Mouse (Mus musculus) heart, postnatal 36 days (tissue): Measurements from ENCODE around the gene H2-K1. TPM values are rescaled to one million over a fixed set of nuclear protein-coding genes. Genes with fewer than 3 reads are reported as not detected.
"Not testable (repeated sequence)": the region's sequence is repeated elsewhere in the genome, so short reads cannot be mapped to it uniquely, and the experiment has no call there.

ENCODE experiments used
- DNase-seq, 2 experiments: peaks; one replicate each; pipeline ENCODE4 v3.0.0; 2021 to 2022
- intact Hi-C: fragments of 180-260 bp; cut with DNase I; formaldehyde crosslinking; loops from one replicate; pipeline ENCODE4 v1.15.1; 2025
- total RNA-seq, 2 experiments: library from RNA; stranded (reverse); gene quantifications; 2 replicates each; pipeline ENCODE4 v1.2.3; 2021

Gene H2-K1
- total RNA-seq, 2 experiments from 2014 or later = 79.0 to 116 TPM

DNA sequence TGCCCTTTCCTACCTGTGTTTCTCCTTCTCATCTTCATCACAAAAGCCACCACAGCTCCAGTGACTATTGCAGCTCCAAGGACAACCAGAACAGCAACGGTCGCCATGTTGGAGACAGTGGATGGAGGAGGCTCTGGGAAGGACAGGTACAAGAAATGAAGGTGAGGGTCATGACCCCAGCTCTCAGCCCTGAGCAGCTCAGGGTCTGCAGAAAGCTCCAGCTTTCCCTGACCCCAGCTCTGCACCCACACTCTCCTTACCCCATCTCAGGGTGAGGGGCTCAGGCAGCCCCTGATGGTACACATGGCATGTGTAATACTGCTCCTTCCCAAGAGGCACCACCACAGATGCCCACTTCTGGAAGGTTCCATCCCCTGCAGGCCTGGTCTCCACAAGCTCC lies 3.1 kb downstream of the H2-K1 start:
- intact Hi-C loops = loop anchor here (5.0 kb wide), 1 partner anchor 895 kb away; no protein-coding TSS in a partner anchor
- DNase-seq = not testable (repeated sequence)

DNA sequence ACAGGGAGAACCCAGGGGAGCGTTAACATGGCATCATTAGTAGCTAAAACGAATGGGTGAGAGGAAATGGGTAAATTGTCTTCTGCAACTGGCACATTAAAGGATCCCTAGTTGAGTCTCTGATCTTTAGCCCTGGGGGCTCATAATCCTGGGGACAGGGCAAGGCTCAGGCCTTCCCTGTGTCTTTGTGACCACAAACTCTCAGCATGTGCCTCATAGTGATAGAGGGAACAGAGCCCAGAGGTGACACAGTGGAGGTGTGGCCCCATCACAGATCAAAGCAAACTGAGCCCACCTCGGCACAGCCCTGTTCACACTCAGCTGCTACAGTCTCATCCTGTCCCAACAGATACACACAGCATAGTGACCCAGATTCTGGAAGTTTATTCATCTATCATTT lies 4.5 kb downstream of the H2-K1 start:
- DNase-seq = no peak
- intact Hi-C loops = loop anchor here (5.0 kb wide), 1 partner anchor 897 kb away; no protein-coding TSS in a partner anchor

DNA sequence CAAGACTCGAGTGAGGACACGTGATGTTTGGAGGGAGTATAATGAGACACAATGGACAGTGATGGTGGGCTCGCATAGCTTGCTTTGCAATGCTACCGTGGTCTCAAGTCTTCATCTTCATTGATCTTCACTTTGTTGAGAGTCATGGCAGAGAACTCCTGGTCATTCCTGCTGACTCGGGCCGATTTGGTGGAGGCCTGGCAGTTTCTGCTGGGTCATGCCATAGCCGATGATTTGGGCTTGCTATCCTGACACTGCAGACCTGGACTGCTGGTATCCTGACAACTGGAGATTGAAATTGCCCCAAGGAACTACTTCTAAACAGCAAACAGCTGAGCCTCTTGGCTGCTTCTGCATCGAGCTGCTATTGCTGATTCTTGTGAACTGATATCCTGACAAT lies 5.2 kb downstream of the H2-K1 start:
- no peak for DNase-seq
- intact Hi-C loops = loop anchor here (1.0 to 5.0 kb wide), 2 partner anchors 897 to 1275 kb away; no protein-coding TSS in a partner anchor

- peak; percentile 57 to 64 for DNase-seq
- intact Hi-C loops = no loop called here
Measured at GRCm38 (mm10) chr17:33991788-33992664, 8.1 kb downstream of the H2-K1 start.

DNA sequence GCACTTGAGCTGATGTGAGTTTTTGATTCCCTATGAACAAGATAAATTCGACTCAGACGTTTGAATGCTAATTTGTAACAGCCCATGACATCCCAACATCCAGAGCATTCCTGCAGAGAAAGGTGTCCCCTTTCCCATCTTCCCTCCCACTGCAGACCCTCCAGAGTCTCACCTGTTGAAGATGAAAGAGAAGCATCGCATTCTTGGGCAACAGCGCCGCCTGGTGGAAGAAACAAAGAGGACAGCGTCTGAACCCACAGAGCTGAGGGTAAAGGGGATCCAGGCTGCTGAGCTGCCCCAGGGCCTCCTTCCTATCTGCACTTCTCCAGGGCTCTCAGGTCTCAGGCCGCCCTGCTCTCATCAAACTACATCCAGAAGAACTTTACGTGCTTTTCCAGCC lies 18.0 kb downstream of the H2-K1 start:
- peak; percentile 76 to 83 for DNase-seq
- intact Hi-C loops = loop anchor here (1.0 kb wide), 1 partner anchor 14 kb away; no protein-coding TSS in a partner anchor

DNA sequence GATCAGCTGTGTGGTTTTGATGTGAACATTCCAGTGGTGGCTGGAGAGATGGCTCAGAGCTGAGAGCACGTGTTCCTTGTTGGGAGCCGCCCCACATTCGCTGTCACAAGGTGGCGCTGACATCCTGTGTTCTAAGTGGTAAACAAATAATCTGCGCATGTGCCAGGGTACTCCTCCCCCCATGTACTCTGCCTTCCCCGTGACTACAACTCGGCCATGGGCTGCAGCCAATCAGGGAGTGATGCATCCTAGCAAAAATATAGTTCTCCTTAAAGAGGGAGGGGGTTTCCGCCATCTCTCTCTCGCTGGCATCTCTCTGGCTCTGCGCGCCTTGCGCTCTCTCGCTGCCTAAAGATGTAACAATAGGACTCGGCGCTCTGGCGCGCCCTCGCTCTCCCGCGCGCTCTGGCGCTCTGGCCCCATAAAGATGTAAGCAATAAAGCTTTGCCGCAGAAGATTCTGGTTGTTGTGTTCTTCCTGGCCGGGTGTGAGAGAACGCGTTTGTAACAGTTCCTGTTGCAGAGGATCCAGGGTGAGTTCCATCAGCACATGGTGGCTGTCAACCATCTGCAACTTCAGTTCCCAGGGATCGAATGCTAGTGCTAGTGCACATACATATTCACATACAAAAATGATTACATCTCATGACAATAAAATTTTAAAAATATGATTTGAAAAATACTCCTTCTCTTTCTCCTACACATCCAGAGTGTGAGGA lies 18.8 kb downstream of the H2-K1 start:
- intact Hi-C loops = not testable (repeated sequence)
- peak; percentile 85 to 86 for DNase-seq

GRCm38 (mm10) chr17:33980181-33981035 lies 19.7 kb downstream of the H2-K1 start:
- no peak for DNase-seq
- intact Hi-C loops = no loop called here

DNA sequence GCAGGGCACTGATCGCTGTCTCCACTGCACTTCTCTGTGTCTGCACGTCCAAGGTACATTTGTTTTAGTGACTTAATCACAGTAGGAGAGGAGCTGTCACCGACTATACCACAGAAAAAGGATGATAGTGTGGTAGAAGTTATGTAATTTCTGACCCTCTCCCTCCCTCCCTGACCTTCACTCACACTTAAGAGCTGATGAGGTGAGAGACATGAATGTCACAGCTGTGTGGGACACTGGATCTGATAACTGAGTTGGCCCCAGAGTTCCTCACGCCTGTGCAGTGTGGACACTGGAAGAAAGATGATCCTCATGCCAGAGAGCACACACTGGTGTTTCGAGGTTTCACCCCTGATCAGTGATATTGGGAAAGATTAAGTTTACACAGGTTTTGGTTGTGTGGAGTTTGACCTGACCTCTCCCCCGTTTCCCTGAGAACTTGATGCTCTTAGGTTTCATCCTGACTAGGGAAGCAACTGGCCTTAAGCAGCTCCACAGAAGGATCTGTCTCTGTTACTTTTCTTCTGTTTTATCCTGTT lies 20.6 kb downstream of the H2-K1 start:
- intact Hi-C loops = no loop called here
- DNase-seq = no peak

- peak; percentile 76 to 79 for DNase-seq
- intact Hi-C loops = no loop called here
Measured at GRCm38 (mm10) chr17:33978631-33979031, 21.5 kb downstream of the H2-K1 start.

- DNase-seq = no peak
- intact Hi-C loops = no loop called here
Measured at GRCm38 (mm10) chr17:33977861-33978557, 22.1 kb downstream of the H2-K1 start.

GRCm38 (mm10) chr17:33973572-33973971 lies 26.6 kb downstream of the H2-K1 start:
- DNase-seq = no peak
- intact Hi-C loops = no loop called here

- intact Hi-C loops = loop anchor here (1.0 kb wide), 1 partner anchor 1299 kb away; no protein-coding TSS in a partner anchor
- no peak for DNase-seq
Measured at GRCm38 (mm10) chr17:33972691-33973090, 27.5 kb downstream of the H2-K1 start.

- DNase-seq = no peak
- intact Hi-C loops = no loop called here
Measured at GRCm38 (mm10) chr17:33969394-33969793, 30.8 kb downstream of the H2-K1 start.

DNA sequence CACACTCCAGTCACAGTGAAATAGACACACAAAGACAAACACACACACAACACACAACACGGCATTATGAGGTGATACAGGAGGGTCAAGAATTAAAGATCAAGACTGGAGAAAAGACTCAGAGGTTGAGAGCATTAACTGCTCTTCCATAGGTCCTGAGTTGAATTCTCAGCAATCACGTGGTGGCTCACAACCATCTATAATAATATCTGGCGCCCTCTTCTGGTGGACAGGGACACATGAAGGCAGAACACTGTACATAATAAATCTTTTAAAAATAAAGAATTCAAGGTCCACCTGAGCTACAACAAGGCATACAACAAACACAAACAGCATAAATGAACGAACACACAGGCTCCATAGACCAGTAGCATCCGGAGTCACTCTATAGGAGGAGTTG lies 31.2 kb downstream of the H2-K1 start:
- DNase-seq = no peak
- intact Hi-C loops = loop anchor here (1.0 kb wide), 1 partner anchor 13 kb away; no protein-coding TSS in a partner anchor

DNA sequence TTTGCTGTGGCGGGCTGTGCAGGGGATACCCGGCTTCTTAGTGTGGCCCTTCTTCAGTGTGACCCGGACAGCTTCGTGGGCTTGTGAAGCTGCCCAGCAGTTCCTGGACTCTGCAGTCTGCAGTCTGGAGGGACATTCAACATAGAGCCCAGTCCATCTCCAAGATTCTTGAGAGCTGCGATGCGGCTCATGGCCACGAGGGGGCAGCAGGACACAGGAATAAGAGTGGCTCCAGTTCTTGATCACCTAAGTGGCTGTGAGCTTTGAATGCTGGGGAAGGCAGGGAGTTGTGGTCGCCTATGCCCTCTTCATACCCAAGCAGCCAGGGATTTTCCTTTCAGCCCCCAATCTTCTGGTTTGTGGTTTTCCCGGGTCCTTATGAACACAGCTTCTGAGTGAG lies 31.7 kb downstream of the H2-K1 start:
- intact Hi-C loops = loop anchor here (1.0 kb wide), 1 partner anchor 14 kb away; no protein-coding TSS in a partner anchor

DNA sequence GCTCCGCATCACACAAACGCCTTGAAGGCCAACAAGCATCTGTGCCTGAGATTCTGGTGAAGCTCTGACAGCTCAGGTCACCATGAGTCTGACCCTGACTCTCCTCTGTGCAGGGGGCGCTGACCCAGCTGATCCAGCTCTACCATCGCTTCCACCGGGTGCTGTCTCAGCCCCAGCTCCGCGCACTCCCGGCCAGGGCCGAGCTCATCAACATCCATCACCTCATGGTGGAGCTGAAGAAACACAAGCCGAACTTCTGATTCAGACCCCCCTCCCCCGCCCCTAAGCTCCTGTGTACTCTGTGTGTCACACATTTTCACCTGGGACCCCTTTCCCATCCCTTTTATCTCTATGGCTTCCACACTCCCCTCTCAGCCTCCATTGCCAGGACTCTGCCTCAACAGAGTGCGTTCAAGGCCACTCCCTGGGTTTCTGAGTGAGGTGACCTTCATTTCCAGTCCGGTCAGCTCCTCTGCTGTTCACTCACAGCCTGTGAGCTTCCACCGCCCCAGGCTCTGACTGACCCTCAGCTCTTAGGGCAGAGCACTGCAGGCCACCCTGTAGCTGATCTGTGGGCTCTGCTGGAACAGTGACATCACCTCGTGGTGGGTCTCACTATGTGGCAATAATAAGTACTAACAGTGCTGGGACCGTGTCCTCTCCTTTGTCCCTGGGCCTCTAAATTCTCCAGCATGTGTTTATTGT lies 34.1 kb downstream of the H2-K1 start:
- no peak for DNase-seq
- intact Hi-C loops = loop anchor here (1.0 kb wide), 1 partner anchor 1336 kb away; no protein-coding TSS in a partner anchor

More for the DNA sequence above, 31.7 kb downstream of the H2-K1 start:
- DNase-seq = peak; percentile 80 to 86

DNA sequence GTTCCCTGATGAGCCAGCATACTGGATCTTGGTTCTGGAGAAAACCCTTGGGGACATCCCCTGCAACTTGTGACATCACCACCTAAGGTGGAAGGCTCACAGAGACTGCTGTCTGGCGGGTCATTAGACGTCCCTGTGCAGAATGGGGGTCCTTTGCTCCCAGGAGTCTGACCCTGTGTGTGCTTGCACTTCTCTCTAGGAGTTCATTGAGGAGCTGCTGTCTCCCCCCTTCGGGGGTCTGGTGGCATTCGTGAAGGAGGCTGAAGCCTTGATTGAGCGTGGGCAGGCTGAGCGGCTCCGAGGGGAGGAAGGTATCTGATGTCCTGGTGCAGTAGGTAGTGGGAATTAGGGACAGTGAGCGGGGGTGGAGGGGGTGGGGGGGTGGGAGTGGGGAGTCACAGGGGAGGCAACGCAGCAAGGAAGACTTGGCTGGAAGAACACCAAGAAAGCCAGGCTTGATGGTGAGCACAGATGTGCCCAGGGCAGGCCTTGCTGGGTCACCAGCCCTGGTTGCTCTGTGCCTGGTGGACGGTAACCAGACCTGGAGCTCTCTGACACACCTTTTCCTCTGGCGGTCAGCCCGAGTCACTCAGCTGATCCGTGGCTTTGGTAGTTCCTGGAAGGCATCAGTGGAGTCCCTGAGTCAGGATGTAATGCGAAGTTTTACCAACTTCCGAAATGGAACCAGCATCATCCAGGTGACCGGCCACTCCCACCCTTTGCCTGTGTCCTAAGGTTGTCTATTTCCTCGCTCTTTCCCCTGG lies 34.9 kb downstream of the H2-K1 start:
- no peak for DNase-seq
- intact Hi-C loops = no loop called here

GRCm38 (mm10) chr17:33962876-33963275 lies 37.3 kb downstream of the H2-K1 start:
- no peak for DNase-seq
- intact Hi-C loops = loop anchor here (5.0 kb wide), 1 partner anchor 1394 kb away; no protein-coding TSS in a partner anchor
